Mouse (Mus musculus): Measurements from ENCODE around the gene Atxn7l1. TPM values are rescaled to one million over a fixed set of nuclear protein-coding genes. Genes with fewer than 3 reads are reported as not detected.

Gene Atxn7l1
- polyA plus RNA-seq, 1 experiment from 2014 or later: 11.4 TPM

Other genes starting within 250 kb of the Atxn7l1 start
- 95.8 and 98.8 TPM in 2 replicates for gene Sypl, start 193.8 kb upstream of the Atxn7l1 start, polyA plus RNA-seq (2016; fragmentation: Nextera tagmentation; extraction: Ambion mirVana)
- gene Cdhr3, start 54.8 kb upstream of the Atxn7l1 start, polyA plus RNA-seq (2016; fragmentation: Nextera tagmentation; extraction: Ambion mirVana): 0.10 and 0.18 TPM in 2 replicates
- gene Efcab10, start 247.2 kb downstream of the Atxn7l1 start, polyA plus RNA-seq (2016; fragmentation: Nextera tagmentation; extraction: Ambion mirVana): not detected in 2 replicates

Data from heart, embryonic 12.5 days (tissue).